Mouse (Mus musculus) bone marrow, adult 2 months (tissue): ENCODE measurements around the gene Marc1.

ENCODE experiments used
- CTCF ChIP-seq: fragments of 200-500 bp; IDR thresholded peaks from 2 replicates; pipeline ENCODE4 v1.5.1; 2011; ENCODE audit warnings: low read length, control low read depth; ENCODE audit not compliant: control insufficient read depth, insufficient read depth
- POLR2A ChIP-seq: fragments of 200-500 bp; IDR thresholded peaks from 2 replicates; pipeline ENCODE4 v1.6.1; 2011; ENCODE audit warnings: low read depth, mild to moderate bottlenecking, control low read depth, low read length, borderline replicate concordance; ENCODE audit not compliant: control insufficient read depth

DNA sequence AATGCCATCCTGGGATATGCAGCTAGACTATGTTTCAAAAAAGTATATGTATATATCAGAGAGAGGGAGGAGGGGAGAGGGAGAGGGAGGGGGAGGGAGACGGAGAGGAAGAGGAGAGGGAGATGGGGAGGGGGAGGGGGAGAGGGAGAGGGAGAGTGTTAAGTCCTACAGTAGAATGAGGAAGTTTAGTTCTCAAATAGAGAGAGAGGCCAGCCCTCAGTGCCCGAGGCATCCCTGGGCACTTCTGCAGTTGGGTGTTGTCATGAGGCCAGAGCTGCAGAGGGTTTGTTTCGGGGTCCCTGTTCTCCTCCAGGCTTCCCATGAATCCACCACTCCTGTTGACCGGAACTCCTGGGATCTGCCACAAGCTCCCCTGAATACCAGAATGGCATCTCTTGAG is 27.5 kb downstream of the Marc1 start:
- TF ChIP-seq POLR2A (no peak), CTCF (no peak)
